Mouse (Mus musculus) hindbrain, embryonic 14.5 days (tissue): ENCODE measurements at regions not wholly inside any gene's neighbourhood (a gene's known extent, or its start where the extent isn't known, plus 50 kb on each side); places are given as distances from the start of the nearest gene placed in this dataset.

Source experiments
- ATAC-seq: fragments of 200-750 bp; cut with Nextera tagmentation; 2 replicates; pipeline ENCODE4 v1.8.0; 2017; ENCODE audit warnings: moderate number of reproducible peaks, mild to moderate bottlenecking, moderate TSS enrichment, moderate library complexity; ENCODE audit not compliant: low FRiP score
- DNase-seq: peaks from one replicate; pipeline ENCODE4 v3.0.0-alpha.2; 2015; ENCODE audit warnings: low spot score
- H3K27ac ChIP-seq: fragments of 300-500 bp; sonication (generic); 2 replicates; pipeline ENCODE4 v1.5.1; 2014; ENCODE audit warnings: mild to moderate bottlenecking, moderate library complexity
- H3K27me3 ChIP-seq: fragments of 300-500 bp; sonication (generic); 2 replicates; pipeline ENCODE4 v1.6.1; 2014; ENCODE audit warnings: mild to moderate bottlenecking, low read length, mixed read lengths; ENCODE audit not compliant: control insufficient read depth, insufficient read depth
- H3K36me3 ChIP-seq: fragments of 300-500 bp; sonication (generic); replicated peaks from 2 replicates; pipeline ENCODE4 v1.6.1; 2014; ENCODE audit not compliant: control insufficient read depth, insufficient read depth
- H3K4me1 ChIP-seq: fragments of 300-500 bp; sonication (generic); replicated peaks from 2 replicates; pipeline ENCODE4 v1.6.1; 2014; ENCODE audit warnings: antibody characterized with exemption, low read length, mixed read lengths; ENCODE audit not compliant: control insufficient read depth, insufficient read depth
- H3K4me2 ChIP-seq: fragments of 300-500 bp; sonication (generic); replicated peaks from 2 replicates; pipeline ENCODE4 v1.6.1; 2014; ENCODE audit warnings: mild to moderate bottlenecking, moderate library complexity
- H3K4me3 ChIP-seq: fragments of 300-500 bp; sonication (generic); replicated peaks from 2 replicates; pipeline ENCODE4 v1.5.1; 2014; ENCODE audit warnings: mild to moderate bottlenecking, low read length
- H3K9ac ChIP-seq: fragments of 300-500 bp; sonication (generic); 2 replicates; pipeline ENCODE4 v1.6.1; 2014
- H3K9me3 ChIP-seq: fragments of 300-500 bp; sonication (generic); 2 replicates; pipeline ENCODE4 v1.6.1; 2016; ENCODE audit warnings: low read length; ENCODE audit not compliant: control insufficient read depth
- WGBS: fragments of 180-500 bp; shearing (Covaris S2); extraction: QIAGEN DNeasy Blood & Tissue Kit; methylation state at CpG from one replicate; pipeline ENCODE4 v1.1.7; 2014; 5-methylcytosine and 5-hydroxymethylcytosine counted together

DNA sequence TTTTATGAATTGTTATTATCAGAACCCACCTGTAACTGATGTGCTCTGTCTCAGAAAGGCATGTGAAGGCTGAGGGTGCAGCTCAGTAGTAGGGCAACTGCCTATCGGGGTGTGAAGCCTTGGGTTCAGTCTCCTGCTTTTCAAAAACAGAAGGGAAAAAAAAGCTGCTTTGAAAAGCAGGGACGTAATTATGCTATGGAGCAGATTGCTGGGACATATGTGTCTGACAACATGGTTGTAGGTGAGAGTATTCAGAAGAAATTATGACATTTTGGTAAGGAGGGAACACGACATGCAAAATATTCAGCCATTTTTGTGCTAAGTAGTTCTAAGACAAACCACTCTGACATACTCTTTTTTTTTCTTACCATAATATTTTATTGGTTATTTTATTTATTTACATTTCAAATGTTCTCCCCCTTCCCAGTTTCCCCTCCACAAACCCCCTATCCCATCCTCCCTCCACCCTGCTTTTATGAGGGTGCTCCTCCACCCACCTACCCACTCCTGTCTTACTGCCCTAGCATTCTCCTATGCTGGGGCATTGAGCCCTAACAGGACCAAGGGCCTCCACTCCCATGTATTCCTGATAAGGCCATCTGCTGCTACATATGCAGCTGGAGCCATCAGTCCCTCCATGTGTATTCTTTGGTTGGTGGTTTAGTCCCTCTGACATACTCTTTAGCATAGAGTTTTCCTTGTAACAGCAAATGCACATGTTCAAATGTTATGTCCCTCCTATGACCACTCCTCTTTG lies 122.8 kb upstream of the Trpm3 start:
- 84% methylated on average over 3 of the region's 3 CpGs for WGBS
- no peak overlapping the region for H3K27ac ChIP-seq
- H3K36me3 ChIP-seq = no peaks in the 10 kb centered on the region
- no peaks in the 10 kb centered on the region for H3K9me3 ChIP-seq
- ATAC-seq (no peak), DNase-seq (no peak)
- H3K4me3 ChIP-seq = no peak overlapping the region
- no peak overlapping the region for H3K9ac ChIP-seq
- no peaks in the 10 kb centered on the region for H3K4me1 ChIP-seq
- no peaks in the 10 kb centered on the region for H3K27me3 ChIP-seq
- no peak overlapping the region for H3K4me2 ChIP-seq

DNA sequence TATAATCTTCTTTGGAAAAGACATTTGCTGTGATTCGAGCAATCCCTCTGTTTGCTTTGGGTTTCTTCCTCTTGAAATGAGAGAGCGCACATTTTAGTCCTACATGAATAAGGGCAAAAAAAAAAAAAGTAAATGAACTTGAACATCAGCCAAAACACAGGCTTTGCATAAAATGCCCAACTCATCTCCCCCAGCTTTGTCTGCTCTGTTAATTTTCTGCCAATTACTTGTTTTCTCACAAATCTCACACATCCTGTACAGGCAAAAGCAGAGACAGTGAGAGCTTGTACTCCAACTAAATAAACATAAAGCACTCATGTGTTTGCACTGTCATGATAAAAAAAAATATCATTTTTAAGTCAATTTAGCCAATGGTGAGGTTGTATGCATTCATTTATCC lies 121.4 kb upstream of the Trpm3 start:
- no peak overlapping the region for H3K4me3 ChIP-seq
- H3K27me3 ChIP-seq = no peaks in the 10 kb centered on the region
- H3K27ac ChIP-seq = no peak overlapping the region
- DNase-seq = no peak
- H3K36me3 ChIP-seq = no peaks in the 10 kb centered on the region
- no peak overlapping the region for H3K9ac ChIP-seq
- ATAC-seq = no peak
- no peaks in the 10 kb centered on the region for H3K4me1 ChIP-seq
- 81% methylated on average over 2 of the region's 2 CpGs for WGBS
- no peak overlapping the region for H3K4me2 ChIP-seq
- H3K9me3 ChIP-seq = no peaks in the 10 kb centered on the region

DNA sequence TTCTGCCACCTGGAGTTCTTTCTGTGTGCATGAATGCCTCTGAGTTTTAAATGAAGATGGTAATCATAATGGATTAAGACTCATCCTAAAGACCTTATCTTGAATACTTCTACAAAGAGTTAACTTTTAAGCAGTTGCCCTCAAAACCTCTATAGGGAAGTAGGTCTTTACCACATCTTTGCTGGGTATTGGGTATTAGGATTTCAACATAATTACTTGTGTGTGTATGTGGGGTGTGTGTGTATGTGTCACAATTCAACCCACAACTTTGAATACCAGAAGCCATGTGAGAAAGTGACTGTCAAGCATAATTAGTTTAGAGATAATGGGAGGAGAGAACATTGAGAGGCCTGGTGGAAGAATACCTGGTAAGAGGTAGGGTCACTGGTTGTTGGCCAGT lies 111.3 kb upstream of the Trpm3 start:
- Histone ChIP-seq H3K9me3 (no peaks in the 10 kb centered on the region), H3K4me1 (no peaks in the 10 kb centered on the region), H3K9ac (no peak overlapping the region), H3K4me2 (no peak overlapping the region), H3K27me3 (no peaks in the 10 kb centered on the region), H3K36me3 (no peaks in the 10 kb centered on the region), H3K4me3 (no peak overlapping the region), H3K27ac (no peak overlapping the region)
- no peak for DNase-seq
- ATAC-seq = no peak

DNA sequence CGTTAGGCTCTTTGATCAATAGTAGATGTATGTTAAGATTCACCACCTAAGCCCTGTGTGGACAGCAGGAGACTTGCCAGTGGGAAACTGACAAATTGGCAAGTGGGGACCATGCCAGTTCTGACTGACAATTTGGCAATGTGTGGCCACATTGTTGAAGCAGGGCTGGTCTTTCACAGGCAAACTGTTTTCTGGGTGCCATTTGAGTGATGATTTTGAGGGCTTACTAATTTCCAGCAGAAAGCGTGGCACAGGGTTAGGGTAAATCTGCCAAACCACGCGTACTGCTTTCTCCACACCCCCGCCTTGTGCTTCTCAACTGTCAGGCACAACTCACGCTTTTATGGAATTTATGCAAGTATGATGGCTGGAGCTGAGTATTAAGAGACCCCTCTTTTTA lies 91.2 kb upstream of the Trpm3 start:
- ATAC-seq = no peak
- Histone ChIP-seq H3K9ac (no peak overlapping the region), H3K4me3 (no peak overlapping the region), H3K4me2 (no peak overlapping the region), H3K27ac (no peak overlapping the region), H3K4me1 (no peaks in the 10 kb centered on the region), H3K9me3 (no peaks in the 10 kb centered on the region), H3K36me3 (no peaks in the 10 kb centered on the region), H3K27me3 (no peaks in the 10 kb centered on the region)
- 89% methylated on average over 6 of the region's 6 CpGs for WGBS
- no peak for DNase-seq

DNA sequence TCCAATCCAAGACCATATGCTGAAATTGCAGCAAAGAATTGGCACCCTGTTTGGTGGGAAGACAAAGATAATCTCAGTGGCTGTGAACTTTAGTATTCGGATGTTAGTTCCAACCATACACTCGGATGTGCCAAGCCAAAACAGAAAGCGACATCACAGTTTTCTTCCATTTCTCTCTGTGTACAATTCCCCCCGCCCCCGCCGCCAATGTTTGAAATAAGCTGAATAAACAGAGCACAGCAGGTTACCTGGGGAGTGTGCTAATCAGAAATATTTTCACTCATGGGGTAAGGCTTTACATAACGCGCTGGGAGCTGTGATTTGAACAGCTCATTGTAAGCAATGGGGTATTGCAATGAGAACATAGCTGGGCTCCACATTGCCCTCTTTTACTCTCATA lies 72.5 kb upstream of the Trpm3 start:
- no peaks in the 10 kb centered on the region for H3K36me3 ChIP-seq
- H3K27me3 ChIP-seq = no peaks in the 10 kb centered on the region
- H3K27ac ChIP-seq = no peak overlapping the region
- WGBS = 81% methylated on average over 8 of the region's 8 CpGs
- H3K4me2 ChIP-seq = no peak overlapping the region
- ATAC-seq = no peak
- H3K9ac ChIP-seq = no peak overlapping the region
- DNase-seq = no peak
- H3K9me3 ChIP-seq = no peaks in the 10 kb centered on the region
- no peak overlapping the region for H3K4me3 ChIP-seq
- no peaks in the 10 kb centered on the region for H3K4me1 ChIP-seq

DNA sequence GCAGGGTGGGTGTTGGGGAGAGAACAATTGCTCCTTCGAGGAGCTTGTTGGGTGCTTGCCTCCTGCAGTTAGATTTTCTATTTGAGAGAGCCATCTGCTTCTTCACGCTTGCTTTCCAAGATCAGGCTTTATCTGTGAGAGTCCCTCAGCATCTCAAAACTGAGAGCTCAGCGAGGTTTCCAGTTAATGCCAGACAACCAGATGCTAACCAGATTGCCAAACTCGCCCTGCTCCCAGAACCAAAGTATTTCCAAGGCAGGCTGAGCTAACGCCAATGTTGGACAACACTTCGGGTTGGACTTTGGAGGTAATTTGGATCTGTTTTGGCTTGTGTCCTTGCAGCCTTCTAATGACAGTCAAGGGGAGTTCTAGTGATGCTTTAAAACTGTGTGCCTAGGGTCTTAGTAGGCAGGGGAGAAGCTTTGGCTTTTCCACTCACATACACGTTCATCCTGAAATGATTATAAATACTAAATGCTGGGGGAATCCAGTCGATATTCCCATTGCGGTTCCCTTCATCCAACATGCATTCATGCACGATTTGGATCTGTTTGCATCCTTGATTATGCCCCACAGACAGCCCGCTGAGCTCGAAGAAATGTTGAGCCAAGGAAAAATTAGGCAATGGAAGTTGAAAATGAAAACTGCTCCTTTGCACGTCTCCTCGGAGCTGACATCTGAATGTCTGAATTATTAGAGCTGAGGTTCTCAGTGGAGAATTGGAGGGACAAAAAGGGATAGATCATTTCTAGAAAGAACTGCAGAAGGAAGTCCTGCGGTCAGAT lies 68.4 kb upstream of the Trpm3 start:
- Histone ChIP-seq H3K4me1 (no peaks in the 10 kb centered on the region), H3K9me3 (no peaks in the 10 kb centered on the region), H3K27ac (no peak overlapping the region), H3K9ac (no peak overlapping the region), H3K36me3 (no peaks in the 10 kb centered on the region), H3K4me3 (no peak overlapping the region), H3K4me2 (no peak overlapping the region), H3K27me3 (no peaks in the 10 kb centered on the region)
- no peak for DNase-seq
- no peak for ATAC-seq
- WGBS = 81% methylated on average over 15 of the region's 15 CpGs

DNA sequence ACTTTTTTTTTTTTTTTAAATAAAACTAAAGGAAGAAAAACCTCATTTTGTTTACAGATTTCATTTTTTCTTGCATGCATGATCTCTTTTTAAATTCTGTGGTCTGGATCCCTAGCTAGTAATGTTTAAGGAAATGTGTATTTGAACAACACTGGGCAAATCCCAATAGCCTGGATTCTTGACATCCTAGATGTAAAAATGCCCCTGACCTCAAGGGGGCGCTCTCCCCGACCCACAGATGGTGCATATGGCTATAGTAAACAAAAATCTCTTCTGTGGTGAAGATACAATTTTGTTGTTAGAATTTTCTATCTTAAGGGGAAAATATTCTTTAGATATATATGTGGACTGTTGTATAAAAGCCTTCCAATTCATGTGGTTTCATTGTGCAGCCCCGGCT lies 67.1 kb upstream of the Trpm3 start:
- WGBS = 39% methylated on average over 3 of the region's 3 CpGs
- H3K4me2 ChIP-seq = no peak overlapping the region
- no peak overlapping the region for H3K27ac ChIP-seq
- no peak overlapping the region for H3K4me3 ChIP-seq
- no peaks in the 10 kb centered on the region for H3K36me3 ChIP-seq
- ATAC-seq (no peak), DNase-seq (no peak)
- H3K27me3 ChIP-seq = no peaks in the 10 kb centered on the region
- H3K9me3 ChIP-seq = no peaks in the 10 kb centered on the region
- no peaks in the 10 kb centered on the region for H3K4me1 ChIP-seq
- no peak overlapping the region for H3K9ac ChIP-seq

DNA sequence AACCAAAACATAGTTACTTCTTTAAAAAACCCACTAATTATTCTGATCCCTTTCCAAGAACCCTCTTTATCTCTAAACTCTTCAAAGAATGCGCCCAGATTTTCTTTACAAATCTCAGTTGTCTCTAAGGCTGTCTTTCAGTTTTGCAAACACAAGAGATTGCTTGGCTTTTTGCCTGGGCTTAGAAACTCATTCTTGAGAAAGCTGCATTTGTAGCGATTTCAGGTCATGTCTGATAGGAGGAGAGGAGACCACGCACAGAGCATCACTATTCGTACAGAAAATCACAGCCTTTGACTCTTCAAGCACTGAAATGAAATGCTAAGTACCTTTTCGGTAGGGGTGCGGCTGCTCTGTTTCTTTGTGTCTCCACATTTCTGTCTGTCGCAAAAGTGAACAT lies 64.8 kb upstream of the Trpm3 start:
- 64% methylated on average over 7 of the region's 7 CpGs for WGBS
- Histone ChIP-seq H3K4me1 (no peaks in the 10 kb centered on the region), H3K9ac (no peak overlapping the region), H3K4me3 (no peak overlapping the region), H3K36me3 (no peaks in the 10 kb centered on the region), H3K9me3 (no peaks in the 10 kb centered on the region), H3K4me2 (no peak overlapping the region), H3K27ac (no peak overlapping the region), H3K27me3 (no peaks in the 10 kb centered on the region)
- no peak for DNase-seq
- no peak for ATAC-seq

DNA sequence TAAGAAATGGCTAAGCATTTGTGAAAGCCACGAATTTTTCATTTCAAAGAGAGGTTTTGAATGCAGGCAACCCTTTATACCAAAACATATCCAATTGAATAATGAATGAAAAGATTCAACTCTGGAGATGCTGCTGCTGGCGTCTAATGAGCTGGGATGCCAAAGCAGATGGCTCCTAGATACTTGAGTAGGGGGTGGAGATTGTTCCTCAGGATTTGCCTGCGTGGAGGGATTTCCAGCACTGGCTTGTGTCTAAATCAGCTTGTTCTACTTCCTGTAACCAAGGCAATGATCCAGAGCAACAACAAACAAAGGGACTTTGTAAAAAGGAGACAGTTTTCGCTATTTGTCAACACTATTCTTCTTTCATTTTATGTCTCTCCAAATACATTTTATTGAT lies 57.4 kb upstream of the Trpm3 start:
- ATAC-seq = no peak
- Histone ChIP-seq H3K9me3 (no peaks in the 10 kb centered on the region), H3K27ac (no peak overlapping the region), H3K27me3 (no peaks in the 10 kb centered on the region), H3K4me2 (no peak overlapping the region), H3K4me1 (no peaks in the 10 kb centered on the region), H3K36me3 (no peaks in the 10 kb centered on the region), H3K9ac (no peak overlapping the region), H3K4me3 (no peak overlapping the region)
- 40% methylated on average over 4 of the region's 4 CpGs for WGBS
- DNase-seq = peak; percentile 31
